Comparison of ENCODE assay signal across 25 mouse cellular contexts in genomic region chr9:66331548-66331947, GRCm38 (mm10).
"Had no signal": no experiment of that assay in that cellular context is flagged by ENCODE, and none has a peak within 500 bp of the region (broad histone marks: within the 10 kb centered on the region; RNA-seq: fewer than 3 reads in every experiment).

No protein-coding gene starts in this region.

- H3K4me2 ChIP-seq: heart, embryonic 11.5 days; heart, embryonic 13.5 days; heart, embryonic 15.5 days; hindbrain, embryonic 13.5 days; hindbrain, embryonic 15.5 days; kidney, embryonic 15.5 days; limb, embryonic 12.5 days had no signal

- H3K9me3 ChIP-seq: heart, embryonic 13.5 days; heart, embryonic 15.5 days; hindbrain, embryonic 13.5 days; hindbrain, embryonic 15.5 days; kidney, embryonic 15.5 days; limb, embryonic 10.5 days; limb, embryonic 12.5 days had no signal

- H3K4me1 ChIP-seq: heart, embryonic 15.5 days; hindbrain, embryonic 13.5 days; hindbrain, embryonic 15.5 days; kidney, embryonic 15.5 days had no signal

- H3K36me3 ChIP-seq: heart, embryonic 13.5 days; heart, embryonic 15.5 days; hindbrain, embryonic 13.5 days; hindbrain, embryonic 15.5 days; kidney, embryonic 15.5 days; limb, embryonic 10.5 days; limb, embryonic 12.5 days had no signal

- H3K9ac ChIP-seq: heart, embryonic 13.5 days; heart, embryonic 15.5 days; hindbrain, embryonic 13.5 days; hindbrain, embryonic 15.5 days; kidney, embryonic 15.5 days; limb, embryonic 12.5 days had no signal

- DNase-seq: gastrocnemius, postnatal 14 days; gastrocnemius, postnatal 36 days; heart, adult 11 months; heart, adult 2 months; heart, postnatal 14 days; heart, postnatal 36 days; kidney, adult 11 months; kidney, adult 2 months; kidney, adult 9 months; kidney, postnatal 14 days; kidney, postnatal 36 days; layer of hippocampus, adult 9-11 months had no signal

- H3K27ac ChIP-seq: heart, adult 2 months; heart, embryonic 13.5 days; heart, embryonic 15.5 days; hindbrain, embryonic 13.5 days; hindbrain, embryonic 15.5 days; hindbrain, postnatal 0 days; kidney, embryonic 15.5 days; kidney, postnatal 0 days; left cerebral cortex, adult 2 months; limb, embryonic 10.5 days; limb, embryonic 12.5 days had no signal

- H3K27me3 ChIP-seq: heart, embryonic 13.5 days; heart, embryonic 15.5 days; hindbrain, embryonic 13.5 days; hindbrain, embryonic 15.5 days; kidney, embryonic 15.5 days; limb, embryonic 12.5 days had no signal

- ATAC-seq: forebrain, embryonic 16.5 days; hindbrain, postnatal 0 days; intestine, embryonic 16.5 days had no signal

- H3K4me3 ChIP-seq: heart, adult 2 months; heart, embryonic 13.5 days; heart, embryonic 15.5 days; hindbrain, embryonic 13.5 days; hindbrain, embryonic 15.5 days; kidney, embryonic 15.5 days; left cerebral cortex, adult 2 months; limb, embryonic 10.5 days; limb, embryonic 12.5 days had no signal
